Mouse (Mus musculus) myocyte (in vitro differentiated cells): ENCODE measurements around the gene Scarb1.

Source experiments
- E2F4 ChIP-seq: IDR thresholded peaks from one replicate; pipeline ENCODE4 v1.6.1; 2011; ENCODE audit warnings: mild to moderate bottlenecking, control low read depth, moderate library complexity; ENCODE audit not compliant: insufficient read depth
- POLR2A ChIP-seq: IDR thresholded peaks from one replicate; pipeline ENCODE4 v1.6.1; 2011; ENCODE audit warnings: low read depth, mild to moderate bottlenecking, control low read depth, moderate library complexity; ENCODE audit not compliant: insufficient read length
- POLR2AphosphoS2 ChIP-seq: IDR thresholded peaks from one replicate; pipeline ENCODE4 v1.6.1; 2011; ENCODE audit warnings: low read depth, control low read depth; ENCODE audit not compliant: insufficient read length
- TCF12 ChIP-seq: IDR thresholded peaks from one replicate; pipeline ENCODE4 v1.6.1; 2011; ENCODE audit warnings: mild to moderate bottlenecking, control low read depth; ENCODE audit not compliant: poor library complexity, insufficient read depth, severe bottlenecking
- TCF3 ChIP-seq: IDR thresholded peaks from one replicate; pipeline ENCODE4 v1.6.1; 2011; ENCODE audit warnings: low read depth, control low read depth; ENCODE audit not compliant: insufficient read length

GRCm38 (mm10) chr5:125383637-125384420 is 42.9 kb upstream of the Scarb1 start:
- no peak for TF ChIP-seq E2F4
- no peak for TF ChIP-seq TCF3
- TF ChIP-seq POLR2A: no peak
- TF ChIP-seq POLR2AphosphoS2: peak; percentile 47
- no peak for TF ChIP-seq TCF12
